In genomic region chr8:61731306-61732088, GRCm38 (mm10) we compare ENCODE assay signal across 24 mouse cellular contexts.
DNase-seq lines count a peak whose midpoint lies in the region; ATAC-seq and TF ChIP-seq lines count a peak whose summit lies in the region.
"Had no signal": no experiment of that assay in that cellular context is flagged by ENCODE, and none has a peak within 500 bp of the region (broad histone marks: within the 10 kb centered on the region; RNA-seq: fewer than 3 reads in every experiment).

No protein-coding gene starts in this region.

- no peak for TF ChIP-seq CTCF in lung, postnatal 0 days (IDR thresholded peaks at IDR 0.05)
- TF ChIP-seq CTCF in small intestine, adult 2 months (IDR thresholded peaks at IDR 0.05; ENCODE audit: extremely low read depth, insufficient read length, insufficient replicate concordance, low read depth, low read length), result no peak

- peak overlapping the region; percentile 39; the same call in 1 of the 2 replicates for H3K27ac ChIP-seq in embryonic facial prominence, embryonic 15.5 days (replicated peaks)
- H3K27ac ChIP-seq in embryonic facial prominence, embryonic 10.5 days (replicated peaks), result no peak overlapping the region
- peak overlapping the region; percentile 30; the same call in 1 of the 2 replicates for H3K27ac ChIP-seq in heart, embryonic 15.5 days
- no peak overlapping the region; the same call in 1 of the 2 replicates for H3K27ac ChIP-seq in lung, postnatal 0 days (ENCODE audit: low read length)
- no peak overlapping the region for H3K27ac ChIP-seq in small intestine, adult 2 months (ENCODE audit: insufficient read depth, low read depth, low read length)
- H3K27ac ChIP-seq: hindbrain, embryonic 13.5 days; neural tube, embryonic 12.5 days had no signal

- no peak for TF ChIP-seq POLR2A in small intestine, adult 2 months (IDR thresholded peaks at IDR 0.05; ENCODE audit: low read depth, low read length)

- H3K9ac ChIP-seq in embryonic facial prominence, embryonic 15.5 days, result no peak overlapping the region
- no peak overlapping the region for H3K9ac ChIP-seq in heart, embryonic 15.5 days
- H3K9ac ChIP-seq in lung, postnatal 0 days (replicated peaks; ENCODE audit: low read depth), result no peak overlapping the region
- H3K9ac ChIP-seq: forebrain, postnatal 0 days; hindbrain, embryonic 13.5 days; liver, postnatal 0 days; neural tube, embryonic 12.5 days had no signal

- no peaks in the 10 kb centered on the region for H3K9me3 ChIP-seq in embryonic facial prominence, embryonic 15.5 days (replicated peaks)
- no peaks in the 10 kb centered on the region for H3K9me3 ChIP-seq in embryonic facial prominence, embryonic 10.5 days
- no peaks in the 10 kb centered on the region for H3K9me3 ChIP-seq in heart, embryonic 15.5 days (replicated peaks)
- no peaks in the 10 kb centered on the region for H3K9me3 ChIP-seq in lung, postnatal 0 days (ENCODE audit: low read length)
- H3K9me3 ChIP-seq: hindbrain, embryonic 13.5 days; neural tube, embryonic 12.5 days had no signal

- H3K27me3 ChIP-seq in embryonic facial prominence, embryonic 15.5 days, result no peaks in the 10 kb centered on the region
- no peaks in the 10 kb centered on the region for H3K27me3 ChIP-seq in embryonic facial prominence, embryonic 10.5 days (replicated peaks; ENCODE audit: low read depth, poor library complexity, severe bottlenecking)
- no peaks in the 10 kb centered on the region for H3K27me3 ChIP-seq in heart, embryonic 15.5 days
- H3K27me3 ChIP-seq in lung, postnatal 0 days (replicated peaks; ENCODE audit: insufficient read depth, low read length), result no peaks in the 10 kb centered on the region
- no peaks in the 10 kb centered on the region for H3K27me3 ChIP-seq in small intestine, adult 2 months (ENCODE audit: control insufficient read depth, insufficient read depth, low read length)
- H3K27me3 ChIP-seq: hindbrain, embryonic 13.5 days; neural tube, embryonic 12.5 days had no signal

- DNase-seq in embryonic facial prominence, embryonic 10.5 days (ENCODE audit: low spot score), result no peak
- no peak for DNase-seq in heart, adult 9 months (ENCODE audit: low spot score in 2 of 2)
- DNase-seq in lung, postnatal 0 days (ENCODE audit: low spot score), result peak; percentile 62
- no peak for DNase-seq in lung, postnatal 10 days
- no peak for DNase-seq in kidney, adult 11 months
- DNase-seq: adrenal gland, postnatal 10 days; cerebellum, adult 2 months; cerebellum, postnatal 25 days; embryo, embryonic 11 days; forebrain, postnatal 0 days; gastrocnemius, postnatal 25 days; kidney, adult 9 months; kidney, postnatal 14 days; liver, postnatal 0 days; midbrain, embryonic 14.5 days; retina, postnatal 1 day; right cerebral cortex, postnatal 25 days had no signal

- no peak for ATAC-seq in embryonic facial prominence, embryonic 15.5 days (ENCODE audit: insufficient number of reproducible peaks, low FRiP score, low TSS enrichment, low read depth)
- ATAC-seq in heart, embryonic 15.5 days (replicated peaks; ENCODE audit: insufficient number of reproducible peaks, insufficient read depth, low FRiP score, low read depth), result no peak
- 0 out of 2 replicates have a peak, but pooled peaks have one; percentile 50 for ATAC-seq in lung, postnatal 0 days
- ATAC-seq: liver, postnatal 0 days had no signal

- 0 out of 2 replicates have a peak, but pooled peaks cover 3% of the 10 kb centered on the region for H3K36me3 ChIP-seq in embryonic facial prominence, embryonic 15.5 days
- peaks cover 25% of the 10 kb centered on the region for H3K36me3 ChIP-seq in embryonic facial prominence, embryonic 10.5 days (replicated peaks)
- H3K36me3 ChIP-seq in heart, embryonic 15.5 days, result no peaks in the 10 kb centered on the region
- no peaks in the 10 kb centered on the region for H3K36me3 ChIP-seq in lung, postnatal 0 days (ENCODE audit: insufficient read depth, low read length)
- no peaks in the 10 kb centered on the region for H3K36me3 ChIP-seq in small intestine, adult 2 months (ENCODE audit: control insufficient read depth, insufficient read depth, low read length)
- H3K36me3 ChIP-seq: hindbrain, embryonic 13.5 days; neural tube, embryonic 12.5 days had no signal

- TF ChIP-seq EP300 in lung, postnatal 0 days (IDR thresholded peaks at IDR 0.05), result no peak

- H3K4me1 ChIP-seq in embryonic facial prominence, embryonic 15.5 days, result peaks cover 19% of the 10 kb centered on the region
- H3K4me1 ChIP-seq in embryonic facial prominence, embryonic 10.5 days, result peaks cover 3% of the 10 kb centered on the region; the same call in 1 of the 2 replicates
- H3K4me1 ChIP-seq in heart, embryonic 15.5 days (replicated peaks), result peaks cover 39% of the 10 kb centered on the region
- H3K4me1 ChIP-seq in lung, postnatal 0 days (ENCODE audit: insufficient read depth, low read depth, low read length), result no peaks in the 10 kb centered on the region
- peaks cover 3% of the 10 kb centered on the region; the same call in 1 of the 2 replicates for H3K4me1 ChIP-seq in small intestine, adult 2 months (ENCODE audit: control insufficient read depth, insufficient read depth, insufficient read length, low read length)
- H3K4me1 ChIP-seq: hindbrain, embryonic 13.5 days; neural tube, embryonic 12.5 days had no signal

- H3K4me2 ChIP-seq in embryonic facial prominence, embryonic 15.5 days (replicated peaks), result no peak overlapping the region
- no peak overlapping the region for H3K4me2 ChIP-seq in heart, embryonic 15.5 days
- H3K4me2 ChIP-seq in lung, postnatal 0 days (replicated peaks; ENCODE audit: low read depth, low read length), result no peak overlapping the region
- H3K4me2 ChIP-seq: heart, embryonic 11.5 days; hindbrain, embryonic 13.5 days; liver, embryonic 11.5 days; neural tube, embryonic 12.5 days had no signal

- 67% methylated on average over 5 of the region's 5 CpGs for WGBS in embryonic facial prominence, embryonic 15.5 days
- 71% methylated on average over 5 of the region's 5 CpGs for WGBS in embryonic facial prominence, embryonic 10.5 days
- 42% methylated on average over 5 of the region's 5 CpGs for WGBS in heart, embryonic 15.5 days
- 39% methylated on average over 5 of the region's 5 CpGs for WGBS in lung, postnatal 0 days
- 43% methylated on average over 5 of the region's 5 CpGs for WGBS in small intestine, adult 2 months

- H3K4me3 ChIP-seq in embryonic facial prominence, embryonic 15.5 days (replicated peaks), result no peak overlapping the region
- H3K4me3 ChIP-seq in embryonic facial prominence, embryonic 10.5 days, result no peak overlapping the region
- H3K4me3 ChIP-seq in heart, embryonic 15.5 days, result no peak overlapping the region
- H3K4me3 ChIP-seq in lung, postnatal 0 days (ENCODE audit: low read depth, low read length), result no peak overlapping the region
- H3K4me3 ChIP-seq in small intestine, adult 2 months (ENCODE audit: low read depth, low read length), result peak overlapping the region; percentile 11; the same call in 1 of the 2 replicates
- H3K4me3 ChIP-seq: hindbrain, embryonic 13.5 days; neural tube, embryonic 12.5 days had no signal

Comparison
In these comparisons a context has a peak if more than half of its experiments do, and no peak if none do; other contexts are left out.
1. H3K27ac ChIP-seq: peak in embryonic facial prominence, embryonic 15.5 days (single experiment) and heart, embryonic 15.5 days (single experiment); none in embryonic facial prominence, embryonic 10.5 days (single experiment), lung, postnatal 0 days (single experiment) and small intestine, adult 2 months (single experiment).